Mouse (Mus musculus) stomach, postnatal 0 days (tissue): ENCODE results near the gene Klk1b8.

Experiments
- CTCF ChIP-seq: IDR thresholded peaks from 2 replicates; pipeline ENCODE4 v1.5.1; 2016; ENCODE audit warnings: antibody characterized with exemption, low read depth, mild to moderate bottlenecking, moderate library complexity
- EP300 ChIP-seq: optimal IDR thresholded peaks from 2 replicates; pipeline ENCODE3; 2016; ENCODE audit warnings: antibody characterized with exemption

- no peak for TF ChIP-seq CTCF
- no peak for TF ChIP-seq EP300
Observed at GRCm38 (mm10) chr7:43952703-43953102, 2.2 kb downstream of the Klk1b8 start.
